Mouse (Mus musculus) MEL (cell line): ENCODE data around the gene Fbxw4. TPM values are rescaled to one million over a fixed set of nuclear protein-coding genes. Genes with fewer than 3 reads are reported as not detected.

Source experiments
- DNase-seq: peaks from one replicate; pipeline ENCODE4 v3.0.0; 2011; ENCODE audit warnings: low read depth, low spot score
- H3K27ac ChIP-seq: 2 replicates; pipeline ENCODE4 v1.5.1; 2012; ENCODE audit warnings: low read depth, mild to moderate bottlenecking, control low read depth, low read length, moderate library complexity; ENCODE audit not compliant: control insufficient read depth
- H3K27me3 ChIP-seq, 2 experiments: fragments of 150-350 bp in 1 of 2; sonication (generic) in 1 of 2; 2 replicates each; pipeline ENCODE4 v1.6.1; 2012; ENCODE audit warnings: low read length in 2 of 2, mild to moderate bottlenecking in 2 of 2, improper control_type of control experiment in 1 of 2, moderate library complexity in 1 of 2; ENCODE audit not compliant: insufficient read depth in 2 of 2, control insufficient read depth in 1 of 2
- H3K36me3 ChIP-seq, 2 experiments: 2 replicates each; pipeline ENCODE4 v1.6.1; 2012 to 2014; ENCODE audit warnings: low read length in 2 of 2, improper control_type of control experiment in 1 of 2, inconsistent platforms in 1 of 2, mild to moderate bottlenecking in 1 of 2; ENCODE audit not compliant: insufficient read depth in 2 of 2, control insufficient read depth in 1 of 2
- H3K4me1 ChIP-seq, 2 experiments: fragments of 150-350 bp in 1 of 2; sonication (generic) in 1 of 2; 2 replicates each; pipeline ENCODE4 v1.6.1; 2012; ENCODE audit warnings: low read length in 2 of 2, improper control_type of control experiment in 1 of 2, mild to moderate bottlenecking in 1 of 2; ENCODE audit not compliant: insufficient read depth in 2 of 2, control insufficient read depth in 1 of 2
- H3K4me3 ChIP-seq, 2 experiments: fragments of 150-350 bp in 1 of 2; sonication (generic) in 1 of 2; 2 replicates each; pipeline ENCODE4 v1.5.1; 2012; ENCODE audit warnings: low read depth in 2 of 2, low read length in 2 of 2, mild to moderate bottlenecking in 2 of 2, moderate library complexity in 2 of 2, control low read depth in 1 of 2, improper control_type of control experiment in 1 of 2; ENCODE audit not compliant: control insufficient read depth in 1 of 2, insufficient read depth in 1 of 2
- H3K79me2 ChIP-seq: 2 replicates; pipeline ENCODE4 v1.6.1; 2012; ENCODE audit warnings: mild to moderate bottlenecking, low read length, moderate library complexity; ENCODE audit not compliant: control insufficient read depth, poor library complexity, insufficient read depth
- H3K9ac ChIP-seq: 2 replicates; pipeline ENCODE4 v1.6.1; 2012; ENCODE audit warnings: low read depth, mild to moderate bottlenecking, control low read depth, low read length, moderate library complexity; ENCODE audit not compliant: control insufficient read depth, poor library complexity, severe bottlenecking
- H3K9me3 ChIP-seq: fragments of 150-350 bp; sonication (generic); replicated peaks from 2 replicates; pipeline ENCODE4 v1.6.1; 2012; ENCODE audit warnings: mild to moderate bottlenecking, low read length, improper control_type of control experiment, moderate library complexity; ENCODE audit not compliant: insufficient read depth
- CHD1 ChIP-seq: IDR thresholded peaks from 2 replicates; pipeline ENCODE4 v1.6.1; 2012; ENCODE audit warnings: low read depth, mild to moderate bottlenecking, inconsistent platforms, low read length, improper control_type of control experiment
- CHD2 ChIP-seq: IDR thresholded peaks from 2 replicates; pipeline ENCODE4 v1.6.1; 2011; ENCODE audit warnings: low read length, improper control_type of control experiment
- E2F4 ChIP-seq: IDR thresholded peaks from 2 replicates; pipeline ENCODE4 v1.6.1; 2011; ENCODE audit warnings: low read depth, low read length, improper control_type of control experiment, borderline replicate concordance
- ELF1 ChIP-seq: IDR thresholded peaks from 2 replicates; pipeline ENCODE4 v1.6.1; 2014; ENCODE audit warnings: low read depth, mild to moderate bottlenecking, inconsistent platforms, low read length, improper control_type of control experiment, moderate library complexity
- GABPA ChIP-seq: IDR thresholded peaks from 2 replicates; pipeline ENCODE4 v1.6.1; 2012; ENCODE audit warnings: low read depth, mild to moderate bottlenecking, inconsistent platforms, low read length, improper control_type of control experiment, moderate library complexity
- GATA1 ChIP-seq: IDR thresholded peaks from 2 replicates; pipeline ENCODE4 v1.6.1; 2011; ENCODE audit warnings: low read depth, low read length, improper control_type of control experiment
- HCFC1 ChIP-seq: IDR thresholded peaks from 2 replicates; pipeline ENCODE4 v1.6.1; 2012; ENCODE audit warnings: low read depth, mild to moderate bottlenecking, inconsistent platforms, low read length, improper control_type of control experiment, moderate library complexity
- MAZ ChIP-seq: IDR thresholded peaks from 2 replicates; pipeline ENCODE4 v1.6.1; 2012; ENCODE audit warnings: low read depth, mild to moderate bottlenecking, inconsistent platforms, low read length, improper control_type of control experiment
- MYB ChIP-seq: IDR thresholded peaks from 2 replicates; pipeline ENCODE4 v1.6.1; 2011; ENCODE audit warnings: mild to moderate bottlenecking, low read depth, low read length, improper control_type of control experiment
- MYC ChIP-seq: IDR thresholded peaks from 2 replicates; pipeline ENCODE4 v1.6.1; 2011; ENCODE audit warnings: low read depth, mild to moderate bottlenecking, low read length, improper control_type of control experiment, moderate library complexity
- NELFE ChIP-seq: IDR thresholded peaks from 2 replicates; pipeline ENCODE4 v1.6.1; 2011; ENCODE audit warnings: low read depth, low read length, improper control_type of control experiment
- POLR2A ChIP-seq, 2 experiments: IDR thresholded peaks; 2 replicates each; pipeline ENCODE4 v1.6.1; 2011 to 2012; ENCODE audit warnings: low read length in 2 of 2, mild to moderate bottlenecking in 2 of 2, control low read depth in 1 of 2, improper control_type of control experiment in 1 of 2, low read depth in 1 of 2, moderate library complexity in 1 of 2; ENCODE audit not compliant: control insufficient read depth in 1 of 2, insufficient read depth in 1 of 2, poor library complexity in 1 of 2
- POLR2AphosphoS2 ChIP-seq: IDR thresholded peaks from 2 replicates; pipeline ENCODE4 v1.6.1; 2011; ENCODE audit warnings: low read length, improper control_type of control experiment
- POLR2AphosphoS5 ChIP-seq: IDR thresholded peaks from 2 replicates; pipeline ENCODE4 v1.6.1; 2012; ENCODE audit warnings: low read depth, borderline replicate concordance, mild to moderate bottlenecking, inconsistent platforms, low read length, moderate library complexity, mixed read lengths
- RAD21 ChIP-seq: IDR thresholded peaks from 2 replicates; pipeline ENCODE4 v1.6.1; 2011; ENCODE audit warnings: mild to moderate bottlenecking, low read depth, low read length, improper control_type of control experiment
- RCOR1 ChIP-seq: IDR thresholded peaks from 2 replicates; pipeline ENCODE4 v1.6.1; 2012; ENCODE audit warnings: low read depth, mild to moderate bottlenecking, inconsistent platforms, low read length, improper control_type of control experiment
- SIN3A ChIP-seq: IDR thresholded peaks from 2 replicates; pipeline ENCODE4 v1.6.1; 2012; ENCODE audit warnings: low read length, improper control_type of control experiment, inconsistent platforms
- TAL1 ChIP-seq: IDR thresholded peaks from 2 replicates; pipeline ENCODE4 v1.6.1; 2012; ENCODE audit warnings: mild to moderate bottlenecking, inconsistent platforms, low read length, moderate library complexity, mixed read lengths
- TCF12 ChIP-seq: IDR thresholded peaks from 2 replicates; pipeline ENCODE4 v1.6.1; 2014; ENCODE audit warnings: low read depth, mild to moderate bottlenecking, inconsistent platforms, low read length, improper control_type of control experiment, moderate library complexity
- UBTF ChIP-seq: IDR thresholded peaks from 2 replicates; pipeline ENCODE4 v1.6.1; 2012; ENCODE audit warnings: low read depth, mild to moderate bottlenecking, inconsistent platforms, low read length, improper control_type of control experiment, moderate library complexity, borderline replicate concordance; ENCODE audit not compliant: insufficient read depth
- USF2 ChIP-seq, 2 experiments: IDR thresholded peaks; 2 replicates each; pipeline ENCODE4 v1.6.1; 2011 to 2012; ENCODE audit warnings: improper control_type of control experiment in 2 of 2, low read length in 2 of 2, borderline replicate concordance in 1 of 2, inconsistent platforms in 1 of 2, low read depth in 1 of 2, mild to moderate bottlenecking in 1 of 2; ENCODE audit not compliant: insufficient read depth in 1 of 2
- ZMIZ1 ChIP-seq: IDR thresholded peaks from 2 replicates; pipeline ENCODE4 v1.6.1; 2012; ENCODE audit warnings: low read depth, mild to moderate bottlenecking, inconsistent platforms, low read length, improper control_type of control experiment, moderate library complexity
- polyA plus RNA-seq, 2 experiments: library from polyadenylated mRNA; stranded (reverse) in 1 of 2; unstranded in 1 of 2; fragments of >175 nt in 1 of 2; fragments of >200 nt in 1 of 2; gene quantifications; 2 replicates each; pipeline versions ENCODE4 v1.2.1 to v1.2.4; 2012; ENCODE audit warnings: low replicate concordance in 2 of 2, low read depth in 1 of 2; ENCODE audit not compliant: insufficient read length in 2 of 2, insufficient read depth in 1 of 2, missing spikeins in 1 of 2
- total RNA-seq: library from RNA; depleted of rRNA; stranded (reverse); fragments of 300-350 nt; gene quantifications from 2 replicates; pipeline ENCODE4 v1.2.3, GENCODE M21; 2012

Gene Fbxw4
- total and polyA plus RNA-seq, 3 experiments = 12.4 to 45.3 TPM; not detected in 1

DNA sequence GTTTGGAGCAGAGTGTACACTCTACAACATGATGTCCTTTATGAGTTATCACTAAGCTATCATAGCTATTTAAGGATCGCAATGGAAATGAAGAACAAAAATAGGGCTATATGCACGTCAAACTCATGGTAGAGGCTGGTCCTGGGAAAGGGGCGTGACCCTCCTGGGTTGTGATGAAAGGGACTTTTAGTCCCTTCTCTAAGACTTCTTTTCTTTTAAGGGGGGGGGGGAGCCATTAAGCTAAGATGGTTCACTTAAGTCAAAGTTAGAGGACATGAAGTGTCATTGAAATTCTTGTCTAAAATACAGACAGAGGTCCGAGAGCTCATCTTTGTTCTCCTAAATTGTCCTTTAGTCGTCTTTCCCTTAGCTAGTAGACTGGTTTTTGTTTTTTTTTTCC lies 15.1 kb upstream of the Fbxw4 start:
- no peaks in the 10 kb centered on the region for H3K9me3 ChIP-seq
- peak overlapping the region in 1 of 2 experiments; percentile 88; a peak in 2 of 4 replicates for H3K4me3 ChIP-seq
- peak; percentile 61 for DNase-seq
- no peaks in the 10 kb centered on the region for H3K79me2 ChIP-seq
- H3K27ac ChIP-seq = no peak overlapping the region
- peak overlapping the region; percentile 66 for H3K9ac ChIP-seq
- peaks cover 9 to 12% of the 10 kb centered on the region in 2 experiments for H3K27me3 ChIP-seq
- H3K4me1 ChIP-seq = peaks cover 2 to 3% of the 10 kb centered on the region in 2 experiments; a peak in 3 of 4 replicates
- TF ChIP-seq GATA1 (no peak), TCF12 (no peak), TAL1 (no peak), ELF1 (no peak), CHD1 (no peak), MAZ (no peak), RAD21 (no peak)
- H3K36me3 ChIP-seq = peaks cover 0 to 5% of the 10 kb centered on the region in 2 experiments; a peak in 2 of 4 replicates

DNA sequence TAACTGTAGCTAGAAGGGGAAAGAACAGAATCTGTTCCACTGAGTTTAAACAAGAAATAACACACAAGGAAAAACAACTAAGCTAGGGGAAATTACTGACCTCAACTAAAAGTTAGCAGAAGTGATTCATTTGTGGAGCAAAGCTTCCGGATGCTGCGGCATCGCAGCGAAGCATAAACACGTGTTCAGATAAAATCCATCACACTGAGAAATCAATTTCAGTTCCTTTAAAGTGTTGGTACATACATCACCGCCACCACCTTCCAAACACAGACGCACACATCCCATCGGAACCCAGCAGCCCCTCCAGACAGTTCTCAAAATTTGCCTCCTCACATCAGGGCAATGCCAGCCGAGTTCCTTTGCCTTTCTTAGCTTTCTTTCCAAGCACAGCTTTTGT lies 12.9 kb upstream of the Fbxw4 start:
- H3K9me3 ChIP-seq = no peaks in the 10 kb centered on the region
- H3K27me3 ChIP-seq = peaks cover 9 to 12% of the 10 kb centered on the region in 2 experiments

DNA sequence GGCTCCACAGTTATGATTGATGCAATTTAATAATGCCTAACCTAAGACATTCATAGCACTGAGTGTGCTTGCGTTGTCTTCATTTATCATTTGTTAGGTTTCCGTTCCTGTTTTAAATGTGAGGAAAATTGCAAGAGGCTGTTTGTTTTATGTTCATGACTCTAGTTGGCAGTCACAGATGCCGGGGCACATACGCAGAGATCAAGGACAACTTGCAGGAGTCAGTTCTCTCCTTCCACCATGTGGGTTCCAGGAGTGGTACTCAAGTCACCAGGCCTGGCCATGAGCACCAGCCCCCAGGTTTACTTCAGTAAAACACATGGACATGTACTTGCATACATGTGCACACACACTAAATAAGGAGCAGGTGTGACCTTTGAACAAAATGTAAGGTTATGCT lies 8.9 kb upstream of the Fbxw4 start:
- no peak for TF ChIP-seq UBTF
- TF ChIP-seq GATA1 = no peak
- TF ChIP-seq E2F4 = no peak
- no peak for TF ChIP-seq MAZ
- TF ChIP-seq POLR2A (IDR thresholded peaks at IDR 0.05; ENCODE audit: control insufficient read depth in 1 of 2, insufficient read depth in 1 of 2, low read depth in 1 of 2, low read length in 2 of 2, poor library complexity in 1 of 2) = no peak
- TF ChIP-seq RCOR1 = no peak
- no peak for TF ChIP-seq SIN3A
- TF ChIP-seq GABPA = no peak
- no peak for TF ChIP-seq ZMIZ1
- no peak for TF ChIP-seq ELF1
- no peak for TF ChIP-seq MYB
- no peak for TF ChIP-seq CHD1
- no peak for TF ChIP-seq NELFE
- Histone ChIP-seq H3K36me3 (no peaks in the 10 kb centered on the region; a peak in 1 of 4 replicates), H3K4me1 (no peaks in the 10 kb centered on the region; a peak in 1 of 4 replicates), H3K9me3 (no peaks in the 10 kb centered on the region), H3K27me3 (peaks cover 8 to 16% of the 10 kb centered on the region in 2 experiments), H3K4me3 (no peak overlapping the region), H3K79me2 (no peaks in the 10 kb centered on the region), H3K27ac (no peak overlapping the region), H3K9ac (no peak overlapping the region)
- no peak for DNase-seq

More for the DNA sequence above, 12.9 kb upstream of the Fbxw4 start:
- Histone ChIP-seq H3K4me1 (peaks cover 2% of the 10 kb centered on the region in 2 experiments; a peak in 3 of 4 replicates), H3K79me2 (no peaks in the 10 kb centered on the region), H3K9ac (no peak overlapping the region), H3K27ac (no peak overlapping the region), H3K36me3 (peaks cover 0 to 4% of the 10 kb centered on the region in 2 experiments; a peak in 2 of 4 replicates), H3K4me3 (no peak overlapping the region)
- no peak for DNase-seq
- TF ChIP-seq HCFC1 (no peak), MYC (no peak), POLR2AphosphoS5 (no peak), CHD2 (no peak), USF2 (IDR thresholded peaks at IDR 0.05; ENCODE audit: borderline replicate concordance in 1 of 2, insufficient read depth in 1 of 2, low read depth in 1 of 2, low read length in 2 of 2) (no peak), POLR2AphosphoS2 (no peak), MAZ (no peak), GATA1 (no peak)
